Mouse (Mus musculus): ENCODE measurements at regions not wholly inside any gene's neighbourhood (a gene's known extent, or its start where the extent isn't known, plus 50 kb on each side); places are given as distances from the start of the nearest gene placed in this dataset.

DNA sequence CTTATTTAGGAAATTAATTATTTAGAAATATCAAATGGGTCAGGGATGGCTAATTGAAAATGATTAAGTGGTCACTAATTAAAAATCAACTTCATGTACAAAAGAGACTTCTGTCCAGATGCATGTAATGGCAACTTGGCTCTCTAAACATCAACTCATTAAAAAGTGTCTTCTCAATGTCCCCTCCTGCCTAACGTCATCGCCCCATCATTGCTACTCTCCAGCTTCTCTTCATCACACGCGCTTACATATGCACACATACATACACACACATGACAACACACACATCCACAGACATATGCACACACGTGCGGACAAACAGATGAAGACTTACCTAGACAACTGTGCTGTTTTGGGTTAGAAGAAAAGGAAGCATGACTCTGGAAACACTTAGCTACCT, 476.1 kb upstream of the Pbx1 start:
- Histone ChIP-seq H3K4me2 (ENCODE audit: low read depth, low read length, poor library complexity, severe bottlenecking) (no peak overlapping the region), H3K9me3 (ENCODE audit: low read length) (no peaks in the 10 kb centered on the region), H3K9ac (replicated peaks; ENCODE audit: low read length, poor library complexity, severe bottlenecking) (no peak overlapping the region), H3K4me3 (ENCODE audit: low read depth, low read length) (no peak overlapping the region), H3K27me3 (ENCODE audit: insufficient read depth, low read length) (no peaks in the 10 kb centered on the region), H3K27ac (ENCODE audit: low read depth, low read length) (no peak overlapping the region), H3K36me3 (ENCODE audit: insufficient read depth, low read length) (no peaks in the 10 kb centered on the region), H3K4me1 (ENCODE audit: insufficient read depth, low read length) (no peaks in the 10 kb centered on the region)
- DNase-seq (ENCODE audit: low spot score) (no peak), ATAC-seq (ENCODE audit: low FRiP score) (no peak)
- no peak for TF ChIP-seq CTCF (IDR thresholded peaks at IDR 0.05)
- WGBS, result 91% methylated on average over 6 of the region's 6 CpGs

- Histone ChIP-seq H3K36me3 (ENCODE audit: insufficient read depth, low read length) (no peaks in the 10 kb centered on the region), H3K4me3 (ENCODE audit: low read depth, low read length) (no peak overlapping the region), H3K27me3 (ENCODE audit: insufficient read depth, low read length) (no peaks in the 10 kb centered on the region), H3K4me1 (ENCODE audit: insufficient read depth, low read length) (no peaks in the 10 kb centered on the region), H3K4me2 (ENCODE audit: low read depth, low read length, poor library complexity, severe bottlenecking) (no peak overlapping the region), H3K27ac (ENCODE audit: low read depth, low read length) (no peak overlapping the region), H3K9ac (replicated peaks; ENCODE audit: low read length, poor library complexity, severe bottlenecking) (no peak overlapping the region), H3K9me3 (ENCODE audit: low read length) (no peaks in the 10 kb centered on the region)
- 92% methylated on average over 2 of the region's 2 CpGs for WGBS
- no peak for TF ChIP-seq CTCF (IDR thresholded peaks at IDR 0.05)
- no peak for ATAC-seq (ENCODE audit: low FRiP score)
- DNase-seq (ENCODE audit: low spot score), result no peak
Observed at GRCm38 (mm10) chr1:168898483-168898882, 466.4 kb upstream of the Pbx1 start.

- no peaks in the 10 kb centered on the region for H3K27me3 ChIP-seq (ENCODE audit: insufficient read depth, low read length)
- no peaks in the 10 kb centered on the region for H3K36me3 ChIP-seq (ENCODE audit: insufficient read depth, low read length)
- no peak overlapping the region for H3K4me2 ChIP-seq (ENCODE audit: low read depth, low read length, poor library complexity, severe bottlenecking)
- WGBS, result 77% methylated on average over 3 of the region's 3 CpGs
- ATAC-seq (ENCODE audit: low FRiP score), result no peak
- no peak overlapping the region for H3K9ac ChIP-seq (replicated peaks; ENCODE audit: low read length, poor library complexity, severe bottlenecking)
- DNase-seq (ENCODE audit: low spot score), result no peak
- no peak overlapping the region for H3K27ac ChIP-seq (ENCODE audit: low read depth, low read length)
- no peaks in the 10 kb centered on the region for H3K4me1 ChIP-seq (ENCODE audit: insufficient read depth, low read length)
- H3K4me3 ChIP-seq (ENCODE audit: low read depth, low read length), result no peak overlapping the region
- H3K9me3 ChIP-seq (ENCODE audit: low read length), result no peaks in the 10 kb centered on the region
- no peak for TF ChIP-seq CTCF (IDR thresholded peaks at IDR 0.05)
Observed at GRCm38 (mm10) chr1:168861577-168861976, 429.5 kb upstream of the Pbx1 start.

DNA sequence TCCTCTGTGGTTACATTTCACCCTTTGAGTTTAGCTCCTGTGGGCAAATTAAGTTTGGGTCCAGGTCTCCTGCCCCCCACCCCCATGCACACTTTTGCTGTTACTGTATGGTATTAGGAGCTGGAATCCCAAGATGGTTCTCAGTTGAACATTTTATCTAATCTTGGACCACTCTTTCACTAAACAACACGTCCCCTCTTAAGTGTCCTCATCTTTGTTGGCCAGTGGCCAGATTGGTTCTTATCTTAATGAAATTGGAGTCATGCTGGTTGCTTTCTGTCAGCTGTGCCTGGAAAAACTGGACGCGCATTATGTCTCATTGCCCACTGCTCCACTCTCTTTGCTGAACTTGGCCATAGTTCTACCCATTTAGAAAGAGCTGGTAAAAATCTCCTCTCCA, 391.1 kb upstream of the Pbx1 start:
- ATAC-seq (ENCODE audit: low FRiP score) (no peak), DNase-seq (ENCODE audit: low spot score) (no peak)
- H3K36me3 ChIP-seq (ENCODE audit: insufficient read depth, low read length), result no peaks in the 10 kb centered on the region
- TF ChIP-seq CTCF (IDR thresholded peaks at IDR 0.05), result no peak
- H3K27ac ChIP-seq (ENCODE audit: low read depth, low read length), result no peak overlapping the region
- 80% methylated on average over 3 of the region's 3 CpGs for WGBS
- H3K27me3 ChIP-seq (ENCODE audit: insufficient read depth, low read length), result no peaks in the 10 kb centered on the region
- no peaks in the 10 kb centered on the region for H3K4me1 ChIP-seq (ENCODE audit: insufficient read depth, low read length)
- no peaks in the 10 kb centered on the region for H3K9me3 ChIP-seq (ENCODE audit: low read length)
- H3K4me3 ChIP-seq (ENCODE audit: low read depth, low read length), result no peak overlapping the region
- H3K9ac ChIP-seq (replicated peaks; ENCODE audit: low read length, poor library complexity, severe bottlenecking), result no peak overlapping the region
- no peak overlapping the region for H3K4me2 ChIP-seq (ENCODE audit: low read depth, low read length, poor library complexity, severe bottlenecking)

DNA sequence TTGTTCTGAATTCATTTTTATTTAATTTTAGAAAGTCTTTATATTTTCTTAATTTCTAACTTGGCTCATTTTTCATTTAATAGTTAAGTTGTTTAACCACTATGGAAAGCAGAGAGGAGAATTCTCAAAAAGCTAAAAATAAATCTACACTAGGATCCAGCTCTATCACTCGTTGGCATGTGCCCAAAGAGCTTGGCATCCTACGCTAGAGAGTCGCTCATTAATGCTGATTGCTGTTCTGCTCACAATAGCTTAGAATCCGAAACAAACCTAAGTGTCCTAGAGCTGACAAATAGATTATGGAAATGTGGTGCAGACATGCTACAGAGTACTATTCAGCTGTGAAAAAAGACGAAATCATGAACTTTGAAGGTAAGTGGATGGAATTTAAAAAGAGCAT, 386.3 kb upstream of the Pbx1 start:
- DNase-seq (ENCODE audit: low spot score), result no peak
- H3K4me1 ChIP-seq (ENCODE audit: insufficient read depth, low read length), result no peaks in the 10 kb centered on the region
- no peaks in the 10 kb centered on the region for H3K27me3 ChIP-seq (ENCODE audit: insufficient read depth, low read length)
- WGBS, result 55% methylated on average over 5 of the region's 5 CpGs
- no peaks in the 10 kb centered on the region for H3K9me3 ChIP-seq (ENCODE audit: low read length)
- no peak overlapping the region for H3K4me3 ChIP-seq (ENCODE audit: low read depth, low read length)
- TF ChIP-seq CTCF (IDR thresholded peaks at IDR 0.05), result no peak
- H3K27ac ChIP-seq (ENCODE audit: low read depth, low read length), result no peak overlapping the region
- H3K4me2 ChIP-seq (ENCODE audit: low read depth, low read length, poor library complexity, severe bottlenecking), result no peak overlapping the region
- H3K9ac ChIP-seq (replicated peaks; ENCODE audit: low read length, poor library complexity, severe bottlenecking), result no peak overlapping the region
- no peaks in the 10 kb centered on the region for H3K36me3 ChIP-seq (ENCODE audit: insufficient read depth, low read length)
- no peak for ATAC-seq (ENCODE audit: low FRiP score)

GRCm38 (mm10) chr1:168807084-168807483, 375.0 kb upstream of the Pbx1 start:
- TF ChIP-seq CTCF (IDR thresholded peaks at IDR 0.05), result no peak
- no peak overlapping the region for H3K9ac ChIP-seq (replicated peaks; ENCODE audit: low read length, poor library complexity, severe bottlenecking)
- H3K27ac ChIP-seq (ENCODE audit: low read depth, low read length), result no peak overlapping the region
- H3K27me3 ChIP-seq (ENCODE audit: insufficient read depth, low read length), result no peaks in the 10 kb centered on the region
- ATAC-seq (ENCODE audit: low FRiP score) (no peak), DNase-seq (ENCODE audit: low spot score) (no peak)
- H3K4me2 ChIP-seq (ENCODE audit: low read depth, low read length, poor library complexity, severe bottlenecking), result no peak overlapping the region
- H3K4me1 ChIP-seq (ENCODE audit: insufficient read depth, low read length), result no peaks in the 10 kb centered on the region
- 61% methylated on average over 3 of the region's 3 CpGs for WGBS
- no peaks in the 10 kb centered on the region for H3K9me3 ChIP-seq (ENCODE audit: low read length)
- H3K36me3 ChIP-seq (ENCODE audit: insufficient read depth, low read length), result no peaks in the 10 kb centered on the region
- H3K4me3 ChIP-seq (ENCODE audit: low read depth, low read length), result no peak overlapping the region

GRCm38 (mm10) chr1:168805442-168805841, 373.4 kb upstream of the Pbx1 start:
- DNase-seq (ENCODE audit: low spot score) (no peak), ATAC-seq (ENCODE audit: low FRiP score) (no peak)
- no peaks in the 10 kb centered on the region for H3K27me3 ChIP-seq (ENCODE audit: insufficient read depth, low read length)
- no peak overlapping the region for H3K9ac ChIP-seq (replicated peaks; ENCODE audit: low read length, poor library complexity, severe bottlenecking)
- no peak overlapping the region for H3K4me2 ChIP-seq (ENCODE audit: low read depth, low read length, poor library complexity, severe bottlenecking)
- no peak overlapping the region for H3K4me3 ChIP-seq (ENCODE audit: low read depth, low read length)
- WGBS, result 71% methylated on average over 3 of the region's 3 CpGs
- no peaks in the 10 kb centered on the region for H3K9me3 ChIP-seq (ENCODE audit: low read length)
- H3K36me3 ChIP-seq (ENCODE audit: insufficient read depth, low read length), result no peaks in the 10 kb centered on the region
- H3K27ac ChIP-seq (ENCODE audit: low read depth, low read length), result no peak overlapping the region
- no peaks in the 10 kb centered on the region for H3K4me1 ChIP-seq (ENCODE audit: insufficient read depth, low read length)
- TF ChIP-seq CTCF (IDR thresholded peaks at IDR 0.05), result no peak
